Mouse (Mus musculus) heart, postnatal 0 days (tissue): ENCODE measurements around the gene Gjb3. TPM values are rescaled to one million over a fixed set of nuclear protein-coding genes. Genes with fewer than 3 reads are reported as not detected.

Experiments
- ATAC-seq: fragments of 200-750 bp; cut with Nextera tagmentation; 2 replicates; pipeline ENCODE4 v1.8.0; 2017; ENCODE audit warnings: low read depth, moderate number of reproducible peaks, moderate library complexity; ENCODE audit not compliant: insufficient read depth
- DNase-seq: peaks from one replicate; pipeline ENCODE4 v3.0.0-alpha.2; 2016; ENCODE audit warnings: low spot score
- H3K27ac ChIP-seq: fragments of 300-500 bp; sonication (generic); 2 replicates; pipeline ENCODE4 v1.5.1; 2014; ENCODE audit warnings: low read depth, mild to moderate bottlenecking
- H3K27me3 ChIP-seq: fragments of 300-500 bp; sonication (generic); 2 replicates; pipeline ENCODE4 v1.6.1; 2014; ENCODE audit warnings: low read length, mixed read lengths; ENCODE audit not compliant: control insufficient read depth, insufficient read depth
- H3K36me3 ChIP-seq: fragments of 300-500 bp; sonication (generic); replicated peaks from 2 replicates; pipeline ENCODE4 v1.6.1; 2014; ENCODE audit warnings: low read length, mixed read lengths; ENCODE audit not compliant: control insufficient read depth, insufficient read depth
- H3K4me1 ChIP-seq: fragments of 300-500 bp; sonication (generic); 2 replicates; pipeline ENCODE4 v1.6.1; 2014; ENCODE audit warnings: antibody characterized with exemption; ENCODE audit not compliant: control insufficient read depth, insufficient read depth
- H3K4me2 ChIP-seq: fragments of 300-500 bp; sonication (generic); 2 replicates; pipeline ENCODE4 v1.6.1; 2014; ENCODE audit warnings: low read depth, mild to moderate bottlenecking, low read length, moderate library complexity
- H3K4me3 ChIP-seq: fragments of 300-500 bp; sonication (generic); 2 replicates; pipeline ENCODE4 v1.5.1; 2014; ENCODE audit warnings: low read depth, low read length
- H3K9ac ChIP-seq: fragments of 300-500 bp; sonication (generic); replicated peaks from 2 replicates; pipeline ENCODE4 v1.6.1; 2014; ENCODE audit warnings: low read depth, low read length, mixed read lengths
- H3K9me3 ChIP-seq: fragments of 300-500 bp; sonication (generic); replicated peaks from 2 replicates; pipeline ENCODE4 v1.6.1; 2016; ENCODE audit warnings: low read length; ENCODE audit not compliant: control insufficient read depth
- CTCF ChIP-seq: IDR thresholded peaks from 2 replicates; pipeline ENCODE4 v1.5.1; 2016; ENCODE audit warnings: antibody characterized with exemption, control low read depth, low read depth
- EP300 ChIP-seq: IDR thresholded peaks from 2 replicates; pipeline ENCODE4 v1.6.1; 2016; ENCODE audit warnings: antibody characterized with exemption, low read depth
- WGBS: fragments of 180-500 bp; shearing (Covaris S2); extraction: QIAGEN DNeasy Blood & Tissue Kit; methylation state at CpG from one replicate; pipeline ENCODE4 v1.1.7; 2014; 5-methylcytosine and 5-hydroxymethylcytosine counted together
- polyA plus RNA-seq: library from polyadenylated mRNA; unstranded; fragments of >200 nt; fragmentation: Nextera tagmentation; extraction: Ambion mirVana; gene quantifications from 2 replicates; pipeline ENCODE4 v1.2.1, GENCODE M21; 2015
- total RNA-seq: library from RNA; depleted of rRNA; stranded (reverse); fragments of >200 nt; gene quantifications from 2 replicates; pipeline ENCODE4 v1.2.3, GENCODE M21; 2014; ENCODE audit warnings: low replicate concordance

Gjb3 gene
- total and polyA plus RNA-seq, 2 experiments from 2014 or later: 0.16 TPM; not detected in 1

DNA sequence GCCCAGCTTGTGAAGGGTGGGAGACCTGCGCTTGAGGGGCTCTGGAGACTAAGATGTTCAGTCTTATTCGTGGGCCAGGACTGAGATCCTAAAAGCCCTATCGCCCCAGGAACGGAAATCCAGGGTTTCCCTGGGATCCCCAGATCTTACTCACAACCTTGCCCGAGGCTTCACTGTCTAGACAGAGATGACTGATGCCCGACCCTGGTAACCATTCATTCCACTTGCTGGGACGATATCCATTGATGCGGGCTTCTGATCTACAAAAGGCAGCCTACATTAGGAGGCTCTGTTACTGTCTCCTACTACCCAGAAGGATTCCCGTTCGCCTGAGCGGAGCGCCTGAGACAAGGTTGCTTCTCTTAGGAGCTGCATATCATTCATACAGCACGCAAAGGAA is 527 bp upstream of the Gjb3 start:
- Histone ChIP-seq H3K9ac (no peak overlapping the region), H3K27ac (no peak overlapping the region), H3K4me1 (no peaks in the 10 kb centered on the region; the same call in 1 of the 2 replicates), H3K27me3 (peaks cover 55% of the 10 kb centered on the region), H3K4me3 (no peak overlapping the region), H3K9me3 (no peaks in the 10 kb centered on the region), H3K36me3 (no peaks in the 10 kb centered on the region), H3K4me2 (no peak overlapping the region)
- ATAC-seq (no peak), DNase-seq (no peak)
- TF ChIP-seq CTCF (no peak), EP300 (no peak)
- 27% methylated on average over 13 of the region's 13 CpGs for WGBS

DNA sequence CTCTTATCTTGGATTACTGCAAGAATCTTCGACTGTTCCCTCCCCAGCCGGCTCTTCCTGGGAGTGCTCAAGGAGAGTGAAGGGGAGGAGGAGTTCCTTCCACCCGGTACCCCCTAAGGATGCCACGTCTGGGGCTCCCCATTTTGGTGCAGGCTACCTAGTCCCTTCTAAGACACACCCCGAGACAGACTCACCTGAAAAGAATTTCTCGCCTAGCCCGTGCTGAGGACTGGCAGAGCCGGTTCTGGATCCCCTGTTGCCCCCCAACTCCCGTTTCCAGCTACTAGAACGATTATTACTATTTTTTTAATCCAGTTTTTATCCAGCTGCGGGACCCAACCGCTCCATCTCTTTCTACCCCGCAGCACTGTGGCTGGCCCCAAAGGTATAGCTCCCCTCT is 893 bp downstream of the Gjb3 start:
- H3K36me3 ChIP-seq: no peaks in the 10 kb centered on the region

DNA sequence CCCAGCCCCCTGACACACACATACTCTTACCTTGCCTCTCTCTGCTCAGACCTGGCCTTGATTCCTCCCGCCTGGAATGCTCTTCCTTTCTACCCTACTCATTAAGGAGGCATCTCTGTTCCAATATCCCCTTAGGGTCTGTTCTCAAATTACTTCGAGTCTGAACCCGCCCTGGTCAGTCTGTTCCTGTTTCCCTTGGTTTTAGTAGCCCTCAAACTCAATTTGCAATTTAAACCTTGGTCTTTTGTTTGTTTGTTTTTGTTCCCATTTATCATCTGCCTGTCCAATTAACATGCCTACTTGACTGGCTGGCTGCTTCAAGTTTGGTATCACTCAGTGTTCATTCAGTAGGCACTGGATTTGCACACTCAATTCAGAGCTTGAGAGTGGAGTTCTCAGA is 1.6 kb downstream of the Gjb3 start:
- WGBS: 14% methylated on average over 3 of the region's 3 CpGs
- TF ChIP-seq CTCF (no peak), EP300 (no peak)
- peaks cover 63% of the 10 kb centered on the region for H3K27me3 ChIP-seq

More for the DNA sequence above, 893 bp downstream of the Gjb3 start:
- no peak for TF ChIP-seq EP300
- TF ChIP-seq CTCF: no peak
- no peak overlapping the region for H3K9ac ChIP-seq
- no peaks in the 10 kb centered on the region; the same call in 1 of the 2 replicates for H3K4me1 ChIP-seq
- peak overlapping the region; percentile 16; the same call in 1 of the 2 replicates for H3K4me3 ChIP-seq
- H3K27ac ChIP-seq: no peak overlapping the region
- peaks cover 63% of the 10 kb centered on the region for H3K27me3 ChIP-seq
- H3K9me3 ChIP-seq: no peaks in the 10 kb centered on the region
- H3K4me2 ChIP-seq: no peak overlapping the region
- ATAC-seq (no peak), DNase-seq (no peak)
- WGBS: 2% methylated on average over 13 of the region's 13 CpGs

DNA sequence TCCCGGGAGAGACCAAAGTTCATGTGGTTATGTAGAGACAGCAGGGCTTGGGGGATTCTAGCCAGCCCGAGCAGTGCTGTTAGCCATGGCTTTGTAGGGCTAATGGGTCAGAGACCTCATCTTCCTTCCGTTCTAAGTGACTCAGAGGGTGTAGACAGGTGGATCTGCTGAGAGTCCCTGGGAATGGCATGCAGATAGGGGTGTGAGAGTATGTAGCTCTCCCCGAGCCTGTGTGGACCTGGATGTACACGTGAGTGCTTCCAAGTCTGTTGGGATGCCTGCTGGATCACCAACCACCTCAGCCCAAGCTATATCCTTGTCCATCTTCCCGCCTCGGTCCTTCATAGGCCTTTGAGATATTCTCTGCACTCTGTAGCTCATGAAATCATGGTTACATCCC is 2.3 kb downstream of the Gjb3 start:
- H3K4me1 ChIP-seq: no peaks in the 10 kb centered on the region; the same call in 1 of the 2 replicates
- ATAC-seq: no peak
- no peaks in the 10 kb centered on the region for H3K36me3 ChIP-seq
- H3K27ac ChIP-seq: no peak overlapping the region
- no peak overlapping the region for H3K4me3 ChIP-seq
- H3K9me3 ChIP-seq: no peaks in the 10 kb centered on the region
- DNase-seq: no peak
- H3K27me3 ChIP-seq: peaks cover 63% of the 10 kb centered on the region
- 45% methylated on average over 7 of the region's 7 CpGs for WGBS
- TF ChIP-seq CTCF (no peak), EP300 (no peak)
- no peak overlapping the region for H3K4me2 ChIP-seq
- no peak overlapping the region for H3K9ac ChIP-seq

More for the DNA sequence above, 1.6 kb downstream of the Gjb3 start:
- no peaks in the 10 kb centered on the region; the same call in 1 of the 2 replicates for H3K4me1 ChIP-seq
- H3K9ac ChIP-seq: no peak overlapping the region
- H3K9me3 ChIP-seq: no peaks in the 10 kb centered on the region
- no peak overlapping the region for H3K4me3 ChIP-seq
- no peak overlapping the region for H3K27ac ChIP-seq
- ATAC-seq (no peak), DNase-seq (no peak)
- H3K36me3 ChIP-seq: no peaks in the 10 kb centered on the region
- H3K4me2 ChIP-seq: no peak overlapping the region

DNA sequence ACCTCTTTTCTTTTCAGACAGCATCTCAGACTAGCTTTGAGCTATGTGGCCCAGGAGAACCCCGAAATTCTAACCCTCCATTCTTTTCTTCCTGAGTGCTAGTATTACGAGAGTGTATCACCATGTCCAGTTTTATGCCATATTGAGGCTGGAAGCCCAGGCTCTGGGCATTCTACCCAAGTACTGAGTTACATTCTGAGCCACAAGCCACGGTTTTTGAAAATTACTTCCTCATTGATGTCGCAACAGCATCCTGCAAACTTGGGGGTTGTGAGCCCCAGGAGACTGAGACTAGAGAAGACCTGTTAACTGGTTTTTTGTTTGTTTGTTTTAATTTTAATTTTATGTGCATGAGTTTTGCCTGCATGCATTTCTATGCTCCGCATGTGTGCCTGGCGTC is 2.9 kb downstream of the Gjb3 start:
- WGBS: 61% methylated on average over 6 of the region's 6 CpGs
- Histone ChIP-seq H3K4me2 (no peak overlapping the region), H3K27me3 (peaks cover 63% of the 10 kb centered on the region), H3K4me1 (no peaks in the 10 kb centered on the region; the same call in 1 of the 2 replicates), H3K27ac (no peak overlapping the region), H3K4me3 (no peak overlapping the region), H3K9me3 (no peaks in the 10 kb centered on the region), H3K36me3 (no peaks in the 10 kb centered on the region), H3K9ac (no peak overlapping the region)
- ATAC-seq (no peak), DNase-seq (no peak)
- no peak for TF ChIP-seq EP300
- TF ChIP-seq CTCF: no peak

DNA sequence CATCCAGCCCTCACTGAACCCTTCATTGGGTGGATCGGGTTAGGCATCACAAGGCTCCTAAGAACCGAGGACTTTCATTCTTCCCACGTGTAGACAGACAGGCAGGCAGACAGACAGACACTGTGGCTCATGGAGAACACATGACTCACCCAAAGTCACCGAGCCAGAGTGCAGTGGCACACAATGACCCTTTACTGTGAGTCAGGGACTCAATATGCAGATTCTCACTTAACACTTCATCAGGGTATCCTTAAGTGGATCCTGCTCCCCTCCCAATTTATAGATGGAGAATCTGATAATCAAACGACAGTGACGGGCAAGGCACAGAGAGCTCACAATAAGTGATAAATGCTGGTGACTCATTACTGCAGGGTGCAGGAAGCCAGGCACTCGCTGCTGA is 3.4 kb downstream of the Gjb3 start:
- H3K9ac ChIP-seq: no peak overlapping the region
- peaks cover 62% of the 10 kb centered on the region for H3K27me3 ChIP-seq
- H3K9me3 ChIP-seq: no peaks in the 10 kb centered on the region
- no peak overlapping the region for H3K4me2 ChIP-seq
- H3K36me3 ChIP-seq: no peaks in the 10 kb centered on the region
- TF ChIP-seq EP300: no peak
- TF ChIP-seq CTCF: no peak
- H3K27ac ChIP-seq: no peak overlapping the region
- no peak for ATAC-seq
- DNase-seq: no peak
- H3K4me1 ChIP-seq: no peaks in the 10 kb centered on the region; the same call in 1 of the 2 replicates
- 24% methylated on average over 7 of the region's 7 CpGs for WGBS
- no peak overlapping the region for H3K4me3 ChIP-seq
